Mouse (Mus musculus) adipocyte (in vitro differentiated cells): Measurements from ENCODE around the gene Sez6l.

Experiments used
- DNase-seq: peaks from one replicate; pipeline ENCODE4 v3.0.0-alpha.2; 2016; ENCODE audit warnings: low spot score

The Sez6l gene

GRCm38 (mm10) chr5:112576993-112577670 lies at the start of gene Sez6l:
Sez6l (minus strand) TSS chr5:112577185.
- DNase-seq, result no peak

DNA sequence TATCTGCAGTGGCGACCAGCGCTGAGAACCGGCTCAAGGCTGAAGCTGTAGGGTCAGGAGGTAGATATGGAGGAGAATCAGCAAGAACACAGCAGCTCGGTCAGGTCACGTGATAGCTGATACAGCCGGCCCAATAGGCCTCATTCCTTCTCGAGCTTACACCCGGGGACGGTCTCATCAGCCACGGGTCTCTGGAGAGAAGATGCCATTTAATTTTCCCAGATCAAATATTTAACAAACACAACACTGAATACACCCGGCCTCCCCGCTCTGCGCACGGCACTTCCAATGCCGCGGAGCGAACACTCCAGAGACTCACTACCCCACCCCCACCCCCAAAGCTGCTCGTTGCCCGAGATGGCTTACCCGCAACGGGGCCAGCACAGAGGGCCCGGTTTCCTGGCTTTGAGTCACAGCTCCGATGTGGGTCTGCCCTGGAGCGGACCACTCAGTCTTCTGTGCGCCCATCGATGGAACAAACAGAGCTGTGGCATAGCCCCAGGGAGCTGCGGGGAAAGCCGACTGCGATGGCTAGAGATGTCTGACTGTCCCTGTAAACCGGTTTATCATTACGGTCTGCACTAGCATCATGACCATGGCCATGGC lies 48.7 kb upstream of the Sez6l start:
- no peak for DNase-seq

DNA sequence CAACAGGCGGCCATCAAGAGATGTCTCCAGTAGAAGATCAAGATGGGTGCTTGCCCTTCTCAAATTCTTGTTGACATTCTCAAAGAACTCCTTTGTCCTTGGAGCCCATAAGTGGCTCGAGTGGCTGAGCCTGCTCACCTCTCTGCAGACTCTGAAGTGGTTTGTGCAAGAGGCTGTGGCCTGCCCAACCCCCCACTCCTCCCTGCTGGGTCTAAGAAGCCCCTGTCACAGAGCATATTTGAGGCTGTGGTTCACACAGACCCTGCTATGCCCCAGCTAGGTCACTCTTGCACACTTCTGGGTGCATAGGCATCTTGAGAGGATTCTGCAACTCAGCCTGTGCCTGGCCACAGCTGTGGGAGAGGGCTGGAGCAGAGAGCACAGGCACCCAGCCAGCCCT lies 46.0 kb upstream of the Sez6l start:
- no peak for DNase-seq

- DNase-seq, result no peak
Measured at GRCm38 (mm10) chr5:112620256-112620655, 43.3 kb upstream of the Sez6l start.

DNA sequence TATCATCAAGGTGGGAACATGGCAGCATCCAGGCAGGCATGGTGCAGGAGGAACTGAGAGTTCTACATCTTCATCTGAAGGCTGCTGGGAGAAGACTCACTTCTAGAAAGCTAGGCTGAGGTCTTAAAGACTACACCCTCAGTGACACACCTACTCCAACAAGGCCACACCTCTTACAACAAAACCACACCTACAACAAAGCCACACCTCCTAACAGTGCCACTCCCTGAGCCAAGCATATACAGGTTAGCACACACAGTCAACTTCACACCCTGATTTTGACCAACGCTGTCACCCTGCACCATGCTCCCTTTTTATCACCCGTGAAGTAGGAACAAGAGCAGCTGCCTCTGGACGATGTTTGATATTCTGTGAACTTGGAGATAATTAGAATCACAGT lies 42.4 kb upstream of the Sez6l start:
- DNase-seq, result no peak

GRCm38 (mm10) chr5:112617602-112618247 lies 40.7 kb upstream of the Sez6l start:
- DNase-seq, result no peak

- no peak for DNase-seq
Measured at GRCm38 (mm10) chr5:112615946-112616617, 39.1 kb upstream of the Sez6l start.

GRCm38 (mm10) chr5:112607867-112608516 lies 31.0 kb upstream of the Sez6l start:
- DNase-seq, result no peak

DNA sequence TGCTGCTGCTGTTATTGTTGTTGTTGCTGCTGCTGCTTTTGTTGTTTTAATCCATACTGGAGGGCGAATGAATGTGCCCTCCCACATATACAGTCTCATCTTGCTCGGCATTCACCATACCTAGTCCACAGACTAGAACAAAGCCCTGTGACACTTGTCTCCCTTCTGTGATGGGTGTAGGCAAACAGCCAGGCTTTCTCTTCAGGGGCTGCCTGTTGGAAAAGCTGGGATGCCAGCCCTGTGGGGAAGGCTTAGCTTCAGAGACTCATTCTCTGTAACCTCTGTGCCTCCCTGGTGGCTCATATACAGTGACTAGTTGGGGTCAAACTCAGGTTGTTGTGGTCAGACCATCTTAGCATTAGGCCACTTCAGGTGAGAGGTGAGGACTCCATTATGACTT lies 30.1 kb upstream of the Sez6l start:
- DNase-seq, result no peak

DNA sequence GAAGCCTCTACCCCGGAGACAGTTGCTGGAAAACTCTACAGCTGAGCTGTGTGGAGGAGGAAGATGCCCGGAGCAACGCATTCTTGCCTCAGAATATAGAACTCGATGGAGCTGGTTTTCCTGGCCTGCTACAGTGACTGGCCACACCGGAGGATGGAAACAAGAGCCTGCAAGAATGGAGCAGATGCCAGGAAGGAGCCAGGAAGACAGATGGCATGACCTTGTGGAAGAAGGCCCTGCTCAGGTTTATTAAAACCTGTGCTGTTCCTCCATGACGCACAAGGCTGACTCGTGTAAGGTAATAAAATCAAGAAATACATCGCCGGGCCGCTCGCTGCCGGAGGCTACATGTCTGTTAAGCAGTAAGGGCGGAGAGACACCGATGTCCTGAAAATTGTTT lies 28.4 kb upstream of the Sez6l start:
- no peak for DNase-seq

- DNase-seq, result no peak
Measured at GRCm38 (mm10) chr5:112604251-112604650, 27.3 kb upstream of the Sez6l start.

DNA sequence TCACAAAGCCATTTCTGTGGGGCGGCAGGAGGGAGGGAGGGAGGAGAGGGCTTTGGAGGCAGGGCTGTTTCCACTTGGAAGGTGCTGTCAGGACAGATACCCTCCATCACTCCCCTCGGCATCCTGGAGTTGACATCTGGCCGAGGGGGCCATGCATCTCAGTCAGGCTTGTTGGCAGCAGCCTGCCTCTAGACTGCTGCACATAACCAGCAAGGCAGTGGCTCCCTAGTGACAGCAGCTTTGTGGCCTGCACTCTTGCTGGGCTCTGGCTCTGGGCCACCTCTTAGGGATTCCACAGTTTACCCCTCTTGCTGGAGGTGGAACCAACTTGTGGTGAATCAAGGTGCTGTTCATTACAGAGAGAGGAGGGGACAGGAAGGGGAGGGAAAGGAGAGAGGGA lies 26.6 kb upstream of the Sez6l start:
- DNase-seq, result no peak

- DNase-seq, result no peak
Measured at GRCm38 (mm10) chr5:112600309-112600939, 23.4 kb upstream of the Sez6l start.

- no peak for DNase-seq
Measured at GRCm38 (mm10) chr5:112599538-112600308, 22.7 kb upstream of the Sez6l start.

- peak; percentile 27 for DNase-seq
Measured at GRCm38 (mm10) chr5:112597876-112598275, 20.9 kb upstream of the Sez6l start.

DNA sequence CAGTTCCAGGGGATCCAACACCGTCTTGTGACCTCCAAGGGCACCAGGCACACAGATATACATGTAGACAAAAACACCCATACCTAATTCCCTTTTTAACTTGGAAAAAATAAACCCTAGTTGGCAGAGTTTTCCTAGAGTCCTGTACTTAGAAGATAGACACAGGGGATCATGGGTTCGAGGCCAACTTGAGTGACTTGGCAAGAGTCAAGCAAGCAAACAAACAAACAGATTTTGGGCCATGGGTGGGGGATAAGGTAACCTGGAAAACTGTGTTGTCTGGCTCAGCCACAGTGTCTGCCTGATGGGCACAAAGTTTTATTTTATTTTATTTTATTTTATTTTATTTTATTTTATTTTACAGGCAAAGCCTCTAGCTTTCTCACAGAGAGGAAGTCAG lies 20.3 kb upstream of the Sez6l start:
- no peak for DNase-seq

GRCm38 (mm10) chr5:112596729-112597128 lies 19.7 kb upstream of the Sez6l start:
- DNase-seq, result peak; percentile 3

DNA sequence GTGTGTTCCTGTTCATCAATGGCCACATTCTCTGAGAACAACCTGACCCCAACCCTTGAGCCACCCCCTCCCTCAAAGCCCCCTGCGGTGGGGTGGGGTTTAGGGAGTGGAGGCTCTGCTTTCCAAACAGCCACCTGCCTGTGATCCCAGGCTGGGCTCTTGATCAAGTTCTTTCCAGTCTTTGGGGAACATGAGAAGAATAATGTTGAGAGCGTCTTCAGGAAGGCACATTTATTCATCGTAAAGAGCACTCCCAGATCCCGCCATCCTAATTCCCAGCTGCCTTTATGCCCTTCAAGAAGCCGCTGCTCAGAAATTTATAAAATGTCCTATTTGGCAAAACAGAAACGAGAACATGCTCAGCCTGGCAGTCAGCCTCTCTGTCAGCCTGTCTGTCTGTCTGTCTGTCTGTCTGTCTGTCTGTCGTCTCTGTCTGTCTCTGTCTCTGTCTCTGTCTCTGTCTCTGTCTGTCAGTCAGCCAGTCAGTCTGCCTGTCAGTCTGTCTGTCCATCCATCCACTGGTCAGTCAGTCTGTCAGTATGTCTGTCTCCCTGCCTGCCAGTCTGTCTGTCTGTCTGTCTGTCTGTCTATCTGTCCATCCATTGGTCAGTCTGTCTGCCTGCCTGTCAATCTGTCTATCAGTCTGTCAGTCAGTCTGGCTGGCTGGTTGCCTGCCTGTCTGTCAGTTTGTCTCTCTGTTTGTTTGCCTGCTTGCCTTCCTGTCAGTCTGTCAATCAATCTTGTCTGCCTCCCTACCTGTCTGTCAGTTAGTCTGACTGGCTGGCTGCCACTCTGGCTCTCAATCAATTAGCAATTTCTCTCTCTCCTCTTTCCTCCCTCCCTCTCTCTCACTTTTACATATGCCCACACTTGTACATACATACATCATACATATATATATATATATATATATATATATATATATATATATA lies 19.0 kb upstream of the Sez6l start:
- no peak for DNase-seq

- DNase-seq, result no peak
Measured at GRCm38 (mm10) chr5:112591706-112592105, 14.7 kb upstream of the Sez6l start.

- no peak for DNase-seq
Measured at GRCm38 (mm10) chr5:112586071-112586470, 9.1 kb upstream of the Sez6l start.
